Mouse (Mus musculus): ENCODE measurements around the gene Slco2a1. TPM values are rescaled to one million over a fixed set of nuclear protein-coding genes. Genes with fewer than 3 reads are reported as not detected.
A peak's percentile ranks its signal among the peaks of the same experiment; 100 is the strongest.

The Slco2a1 gene
- polyA plus RNA-seq, 2 experiments, result 5.1 to 7.2 TPM

DNA sequence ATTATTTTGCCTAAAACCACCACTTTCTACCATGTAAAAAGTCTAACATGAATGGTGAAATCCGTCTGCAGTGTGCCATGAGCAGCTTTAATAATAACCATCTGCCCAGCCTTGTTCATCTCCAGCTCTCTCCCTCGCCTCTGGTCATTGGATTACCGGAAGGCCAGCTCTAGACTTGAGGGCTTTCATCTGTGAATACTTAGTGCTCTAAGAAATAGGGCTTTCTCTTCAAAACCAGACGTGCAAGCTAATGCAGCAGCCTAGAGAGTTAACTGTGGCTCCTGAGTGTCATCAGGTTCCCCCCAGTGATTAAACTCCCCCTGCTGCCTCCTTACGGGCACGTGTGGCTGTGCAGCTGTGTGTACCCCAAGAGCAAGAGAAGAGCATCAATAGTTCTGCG, 25.2 kb upstream of the Slco2a1 start:
- DNase-seq (ENCODE audit: low spot score), result no peak
- H3K27me3 ChIP-seq (ENCODE audit: control insufficient read depth, insufficient read depth, low read length), result no peaks in the 10 kb centered on the region
- no peak overlapping the region for H3K9ac ChIP-seq (ENCODE audit: low read depth, low read length, severe bottlenecking)
- no peaks in the 10 kb centered on the region for H3K9me3 ChIP-seq (ENCODE audit: control insufficient read depth, low read length)
- ATAC-seq (ENCODE audit: low FRiP score, low read depth), result no peak
- no peak for TF ChIP-seq POLR2A (IDR thresholded peaks at IDR 0.05; ENCODE audit: borderline replicate concordance, extremely low read depth, insufficient read depth, insufficient read length)
- no peaks in the 10 kb centered on the region for H3K36me3 ChIP-seq (ENCODE audit: control insufficient read depth, insufficient read depth, low read length)
- no peak overlapping the region for H3K4me3 ChIP-seq (replicated peaks; ENCODE audit: low read length)
- H3K27ac ChIP-seq (replicated peaks; ENCODE audit: low read depth, low read length), result 0 out of 2 replicates have a peak overlapping the region, but pooled peaks have one; percentile 30
- whole genome bisulfite sequencing, result 25% methylated on average over 7 of the region's 7 CpGs
- no peak overlapping the region for H3K4me2 ChIP-seq (replicated peaks; ENCODE audit: low read depth, low read length, severe bottlenecking)
- peaks cover 3% of the 10 kb centered on the region; the same call in 1 of the 2 replicates for H3K4me1 ChIP-seq (ENCODE audit: control insufficient read depth, insufficient read depth, low read length)

DNA sequence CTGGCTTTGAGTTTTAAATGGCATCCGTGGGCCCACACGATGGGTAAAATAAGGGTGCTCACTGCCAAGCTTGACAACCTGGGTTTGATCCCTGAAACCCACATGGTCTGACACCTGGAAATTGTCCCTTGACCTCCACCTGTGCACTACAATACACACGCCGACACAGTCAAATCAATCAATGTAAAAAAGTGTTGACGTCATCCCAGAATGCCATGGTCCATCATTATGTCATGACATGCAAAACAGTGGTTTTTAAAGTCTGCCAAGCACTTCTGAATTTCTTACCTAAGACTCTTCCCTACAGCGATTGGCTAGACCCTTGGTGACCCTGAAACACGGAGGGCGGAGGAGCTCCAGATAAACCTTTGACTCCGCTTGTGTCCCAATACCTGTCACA, 23.9 kb upstream of the Slco2a1 start:
- Histone ChIP-seq H3K27me3 (ENCODE audit: control insufficient read depth, insufficient read depth, low read length) (no peaks in the 10 kb centered on the region), H3K9me3 (ENCODE audit: control insufficient read depth, low read length) (no peaks in the 10 kb centered on the region), H3K9ac (ENCODE audit: low read depth, low read length, severe bottlenecking) (no peak overlapping the region), H3K27ac (replicated peaks; ENCODE audit: low read depth, low read length) (no peak overlapping the region), H3K4me3 (replicated peaks; ENCODE audit: low read length) (no peak overlapping the region), H3K4me2 (replicated peaks; ENCODE audit: low read depth, low read length, severe bottlenecking) (no peak overlapping the region), H3K36me3 (ENCODE audit: control insufficient read depth, insufficient read depth, low read length) (no peaks in the 10 kb centered on the region), H3K4me1 (ENCODE audit: control insufficient read depth, insufficient read depth, low read length) (peaks cover 3% of the 10 kb centered on the region; the same call in 1 of the 2 replicates)
- WGBS, result 90% methylated on average over 9 of the region's 9 CpGs
- TF ChIP-seq POLR2A (IDR thresholded peaks at IDR 0.05; ENCODE audit: borderline replicate concordance, extremely low read depth, insufficient read depth, insufficient read length), result no peak
- DNase-seq (ENCODE audit: low spot score) (no peak), ATAC-seq (ENCODE audit: low FRiP score, low read depth) (no peak)

DNA sequence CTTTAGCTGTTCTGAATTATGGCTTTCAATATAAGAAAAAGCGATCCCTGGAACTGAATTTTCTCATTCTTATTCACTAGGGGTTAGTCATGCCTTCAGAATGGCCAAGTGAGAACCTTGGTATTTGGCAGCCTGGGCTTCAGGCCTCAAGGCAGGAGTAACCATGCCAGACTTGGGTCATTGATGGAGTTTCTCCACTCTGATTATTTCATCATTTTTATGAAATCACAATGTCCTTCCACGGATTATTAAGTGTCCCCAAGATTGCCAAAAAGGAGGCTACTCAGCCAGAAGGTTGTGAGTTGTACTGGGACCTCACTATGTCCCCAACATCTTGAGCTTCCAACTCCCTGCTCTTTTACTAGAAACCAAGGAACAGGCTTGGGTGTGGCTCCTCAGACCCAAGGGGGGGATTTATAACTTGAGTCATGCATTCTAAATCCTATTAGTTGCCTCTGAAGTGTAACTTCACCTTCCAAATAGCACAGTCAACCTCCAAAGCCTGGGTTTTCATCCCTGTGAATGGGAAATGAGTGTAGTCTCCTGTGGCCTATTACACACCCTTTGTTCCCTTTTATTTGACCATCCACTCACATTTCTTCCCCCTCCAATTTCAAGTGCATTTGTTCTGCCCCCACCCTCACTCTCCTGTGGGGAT, 16.0 kb upstream of the Slco2a1 start:
- TF ChIP-seq POLR2A (IDR thresholded peaks at IDR 0.05; ENCODE audit: borderline replicate concordance, extremely low read depth, insufficient read depth, insufficient read length), result no peak
- H3K4me2 ChIP-seq (replicated peaks; ENCODE audit: low read depth, low read length, severe bottlenecking), result no peak overlapping the region
- H3K9ac ChIP-seq (ENCODE audit: low read depth, low read length, severe bottlenecking), result no peak overlapping the region
- no peaks in the 10 kb centered on the region for H3K9me3 ChIP-seq (ENCODE audit: control insufficient read depth, low read length)
- 68% methylated on average over 2 of the region's 2 CpGs for WGBS
- 0 out of 2 replicates have a peak overlapping the region, but pooled peaks have one; percentile 19 for H3K27ac ChIP-seq (replicated peaks; ENCODE audit: low read depth, low read length)
- no peaks in the 10 kb centered on the region for H3K27me3 ChIP-seq (ENCODE audit: control insufficient read depth, insufficient read depth, low read length)
- ATAC-seq (ENCODE audit: low FRiP score, low read depth) (no peak), DNase-seq (ENCODE audit: low spot score) (peak; percentile 34)
- H3K4me1 ChIP-seq (ENCODE audit: control insufficient read depth, insufficient read depth, low read length), result peaks cover 5% of the 10 kb centered on the region; the same call in 1 of the 2 replicates
- no peak overlapping the region for H3K4me3 ChIP-seq (replicated peaks; ENCODE audit: low read length)
- no peaks in the 10 kb centered on the region for H3K36me3 ChIP-seq (ENCODE audit: control insufficient read depth, insufficient read depth, low read length)

DNA sequence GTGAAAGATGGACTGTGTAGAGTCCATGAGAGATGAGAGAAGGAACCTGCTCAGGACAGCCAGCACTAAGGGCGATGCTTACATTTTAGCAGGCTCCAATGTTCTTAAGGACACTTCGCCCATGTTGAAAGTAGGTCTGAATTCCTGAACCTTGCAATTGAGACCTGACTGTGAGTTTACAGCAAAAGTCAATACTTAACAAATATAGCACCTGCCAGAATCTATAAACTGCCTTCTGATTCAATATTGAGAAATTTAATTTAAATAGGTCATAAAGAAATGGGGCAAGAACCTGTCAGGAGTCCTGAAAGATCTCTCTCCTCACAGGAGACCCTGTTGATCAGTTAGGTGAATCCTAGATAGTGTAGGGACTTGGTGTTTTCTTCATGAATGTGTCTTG, 12.6 kb upstream of the Slco2a1 start:
- Histone ChIP-seq H3K4me3 (replicated peaks; ENCODE audit: low read length) (no peak overlapping the region), H3K4me1 (ENCODE audit: control insufficient read depth, insufficient read depth, low read length) (peaks cover 24% of the 10 kb centered on the region), H3K9me3 (ENCODE audit: control insufficient read depth, low read length) (no peaks in the 10 kb centered on the region), H3K4me2 (replicated peaks; ENCODE audit: low read depth, low read length, severe bottlenecking) (no peak overlapping the region), H3K27me3 (ENCODE audit: control insufficient read depth, insufficient read depth, low read length) (no peaks in the 10 kb centered on the region), H3K27ac (replicated peaks; ENCODE audit: low read depth, low read length) (no peak overlapping the region), H3K36me3 (ENCODE audit: control insufficient read depth, insufficient read depth, low read length) (no peaks in the 10 kb centered on the region), H3K9ac (ENCODE audit: low read depth, low read length, severe bottlenecking) (no peak overlapping the region)
- ATAC-seq (ENCODE audit: low FRiP score, low read depth) (no peak), DNase-seq (ENCODE audit: low spot score) (no peak)
- WGBS, result 91% methylated on average over 2 of the region's 2 CpGs
- no peak for TF ChIP-seq POLR2A (IDR thresholded peaks at IDR 0.05; ENCODE audit: borderline replicate concordance, extremely low read depth, insufficient read depth, insufficient read length)

DNA sequence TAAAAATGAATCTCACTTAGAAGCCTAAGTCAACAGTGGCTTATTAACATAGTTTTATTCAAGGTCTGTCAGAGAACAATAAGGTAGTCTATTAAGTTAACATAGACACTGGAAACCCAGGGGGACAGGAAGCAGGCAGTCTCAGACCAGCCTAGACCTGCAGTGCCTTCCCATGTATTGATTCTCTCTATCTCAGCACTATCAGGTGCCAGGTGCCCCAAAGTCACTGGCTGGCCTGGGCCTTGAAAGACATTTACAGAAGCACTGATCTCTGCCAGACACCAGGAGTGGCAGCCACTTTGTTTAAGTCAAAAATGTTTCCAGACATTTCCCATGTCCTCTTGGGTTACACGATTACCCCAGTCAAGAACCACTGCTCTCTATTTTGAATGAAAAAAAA, 11.4 kb upstream of the Slco2a1 start:
- Histone ChIP-seq H3K9ac (ENCODE audit: low read depth, low read length, severe bottlenecking) (no peak overlapping the region), H3K4me1 (ENCODE audit: control insufficient read depth, insufficient read depth, low read length) (peaks cover 24% of the 10 kb centered on the region), H3K4me2 (replicated peaks; ENCODE audit: low read depth, low read length, severe bottlenecking) (no peak overlapping the region), H3K4me3 (replicated peaks; ENCODE audit: low read length) (no peak overlapping the region), H3K36me3 (ENCODE audit: control insufficient read depth, insufficient read depth, low read length) (no peaks in the 10 kb centered on the region), H3K9me3 (ENCODE audit: control insufficient read depth, low read length) (no peaks in the 10 kb centered on the region), H3K27ac (replicated peaks; ENCODE audit: low read depth, low read length) (no peak overlapping the region; the same call in 1 of the 2 replicates), H3K27me3 (ENCODE audit: control insufficient read depth, insufficient read depth, low read length) (no peaks in the 10 kb centered on the region)
- no peak for ATAC-seq (ENCODE audit: low FRiP score, low read depth)
- WGBS, result 38% methylated on average over 1 of the region's 1 CpGs
- no peak for TF ChIP-seq POLR2A (IDR thresholded peaks at IDR 0.05; ENCODE audit: borderline replicate concordance, extremely low read depth, insufficient read depth, insufficient read length)
- DNase-seq (ENCODE audit: low spot score), result no peak
